12 mouse cellular contexts compared by ENCODE assay signal in the genomic region with DNA sequence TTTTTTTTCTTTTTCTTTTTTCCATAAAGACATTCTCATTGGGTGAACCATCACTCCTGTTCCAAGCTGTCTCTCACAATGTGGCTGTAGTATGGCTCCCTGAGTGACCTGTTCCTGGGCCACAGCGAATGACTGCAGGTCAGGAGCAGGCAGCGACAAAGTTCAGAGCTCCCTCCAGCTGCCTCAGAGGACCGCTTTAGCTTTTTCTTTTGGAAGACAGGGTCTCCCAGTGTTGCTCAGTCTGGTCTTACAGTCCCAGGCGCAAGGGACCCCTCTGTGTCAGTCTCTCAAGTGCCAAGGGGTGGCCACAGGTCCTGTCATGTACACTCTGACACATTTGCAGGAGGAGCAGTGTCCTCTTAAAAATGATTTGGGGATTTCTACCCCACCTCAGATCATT. TPM values are rescaled to one million over a fixed set of nuclear protein-coding genes. Genes with fewer than 3 reads are reported as not detected.
A peak's percentile ranks its signal among the peaks of the same experiment; 100 is the strongest.
DNase-seq lines count a peak whose midpoint lies in the region; ATAC-seq lines count a peak whose summit lies in the region.
"Had no signal": no experiment of that assay in that cellular context is flagged by ENCODE, and none has a peak within 500 bp of the region (broad histone marks: within the 10 kb centered on the region; RNA-seq: fewer than 3 reads in every experiment).

No protein-coding gene starts in this region.

- peaks cover 23% of the 10 kb centered on the region for H3K36me3 ChIP-seq in heart, embryonic 13.5 days
- peaks cover 47% of the 10 kb centered on the region for H3K36me3 ChIP-seq in megakaryocyte, embryonic 14.5 days (replicated peaks; ENCODE audit: low read length)
- peaks cover 22% of the 10 kb centered on the region for H3K36me3 ChIP-seq in limb, embryonic 10.5 days
- no peaks in the 10 kb centered on the region for H3K36me3 ChIP-seq in stomach, embryonic 15.5 days
- H3K36me3 ChIP-seq: forebrain, embryonic 12.5 days had no signal

- no peaks in the 10 kb centered on the region for H3K9me3 ChIP-seq in heart, embryonic 13.5 days
- H3K9me3 ChIP-seq in megakaryocyte, embryonic 14.5 days: no peaks in the 10 kb centered on the region
- no peaks in the 10 kb centered on the region for H3K9me3 ChIP-seq in limb, embryonic 10.5 days (replicated peaks)
- H3K9me3 ChIP-seq in stomach, embryonic 15.5 days: no peaks in the 10 kb centered on the region
- H3K9me3 ChIP-seq: forebrain, embryonic 12.5 days had no signal

- DNase-seq in heart, postnatal 4 days: no peak
- no peak for DNase-seq in limb, embryonic 10.5 days (ENCODE audit: low spot score)
- DNase-seq in cerebellum, postnatal 36 days: no peak
- DNase-seq: cerebellum, adult 18-20 months had no signal

- H3K4me3 ChIP-seq in heart, embryonic 13.5 days: no peak overlapping the region
- H3K4me3 ChIP-seq in megakaryocyte, embryonic 14.5 days (replicated peaks): peak overlapping the region; percentile 35
- H3K4me3 ChIP-seq in limb, embryonic 10.5 days: no peak overlapping the region
- H3K4me3 ChIP-seq in stomach, embryonic 15.5 days (replicated peaks): no peak overlapping the region
- H3K4me3 ChIP-seq: forebrain, embryonic 12.5 days had no signal

- WGBS in heart, embryonic 13.5 days: 73% methylated on average over 4 of the region's 4 CpGs
- 72% methylated on average over 4 of the region's 4 CpGs for WGBS in limb, embryonic 10.5 days
- 89% methylated on average over 4 of the region's 4 CpGs for WGBS in stomach, embryonic 15.5 days

- H3K27ac ChIP-seq in heart, embryonic 13.5 days (replicated peaks): peak overlapping the region; percentile 86
- peak overlapping the region; percentile 86 for H3K27ac ChIP-seq in limb, embryonic 10.5 days
- H3K27ac ChIP-seq in stomach, embryonic 15.5 days: peak overlapping the region; percentile 79
- H3K27ac ChIP-seq: forebrain, embryonic 12.5 days had no signal

- H3K27me3 ChIP-seq in heart, embryonic 13.5 days (replicated peaks): no peaks in the 10 kb centered on the region
- no peaks in the 10 kb centered on the region for H3K27me3 ChIP-seq in megakaryocyte, embryonic 14.5 days (replicated peaks)
- H3K27me3 ChIP-seq in limb, embryonic 10.5 days (ENCODE audit: low read depth, poor library complexity, severe bottlenecking): no peaks in the 10 kb centered on the region
- no peaks in the 10 kb centered on the region for H3K27me3 ChIP-seq in stomach, embryonic 15.5 days (replicated peaks)
- H3K27me3 ChIP-seq: forebrain, embryonic 12.5 days had no signal

- ATAC-seq in heart, embryonic 13.5 days (ENCODE audit: extremely low read depth, insufficient number of reproducible peaks, low FRiP score, low TSS enrichment): no peak
- ATAC-seq in megakaryocyte, adult 5-6 weeks (ENCODE audit: poor library complexity, severe bottlenecking): no peak
- no peak for ATAC-seq in stomach, embryonic 15.5 days (ENCODE audit: insufficient read depth, low FRiP score, low read depth)
- no peak for ATAC-seq in inflammation-experienced regulatory T-cells, adult 6 months

- peaks cover 72% of the 10 kb centered on the region for H3K4me1 ChIP-seq in heart, embryonic 13.5 days
- H3K4me1 ChIP-seq in megakaryocyte, embryonic 14.5 days: peaks cover 83% of the 10 kb centered on the region
- H3K4me1 ChIP-seq in limb, embryonic 10.5 days: peaks cover 73% of the 10 kb centered on the region
- H3K4me1 ChIP-seq in stomach, embryonic 15.5 days: peaks cover 57% of the 10 kb centered on the region

- peak overlapping the region; percentile 22 for H3K4me2 ChIP-seq in heart, embryonic 13.5 days
- 0 out of 2 replicates have a peak overlapping the region, but pooled peaks have one; percentile 1 for H3K4me2 ChIP-seq in stomach, embryonic 15.5 days
- H3K4me2 ChIP-seq: forebrain, embryonic 12.5 days had no signal

- peak overlapping the region; percentile 54; the same call in 1 of the 2 replicates for H3K9ac ChIP-seq in heart, embryonic 13.5 days
- no peak overlapping the region for H3K9ac ChIP-seq in stomach, embryonic 15.5 days
- H3K9ac ChIP-seq: forebrain, embryonic 12.5 days had no signal

RNA-seq across cellular contexts. Expression of gene Pxn, which starts 16.1 kb away (rescaled TPM):
- polyA plus RNA-seq in heart, embryonic 13.5 days (2015; fragmentation: Nextera tagmentation; extraction: Ambion mirVana): 29.7 and 31.7 TPM in 2 replicates
- 10 to 100 TPM; 62.9 to 66.0 TPM for total RNA-seq in heart, postnatal 4 days (2021)
- 63.1 and 67.7 TPM in 2 replicates for polyA plus RNA-seq in megakaryocyte, embryonic 14.5 days (2012; ENCODE audit: insufficient read depth, low replicate concordance)
- 81.3 and 93.8 TPM in 2 replicates for total RNA-seq in megakaryocyte, adult 5-6 weeks (2015)
- total RNA-seq in megakaryocyte, adult 5-6 weeks (2017): 151 and 199 TPM in 2 replicates
- 36.8 and 45.3 TPM in 2 replicates for polyA plus RNA-seq in limb, embryonic 10.5 days (2016; fragmentation: Nextera tagmentation; extraction: Ambion mirVana)
- 37.0 and 43.0 TPM in 2 replicates for polyA plus RNA-seq in stomach, embryonic 15.5 days (2015; fragmentation: Nextera tagmentation; extraction: Ambion mirVana)
- 10 to 100 TPM; 13.7 to 22.1 (median 16.7) TPM for polyA plus RNA-seq in inflammation-experienced regulatory T-cells, adult 6 months (2017; shearing (Covaris generic))

RNA-seq across cellular contexts. Expression of gene Rplp0, which starts 36.7 kb away (rescaled TPM):
- 1,009 and 1,125 TPM in 2 replicates for polyA plus RNA-seq in heart, embryonic 13.5 days (2015; fragmentation: Nextera tagmentation; extraction: Ambion mirVana)
- 100 to 1,000 TPM; 852 to 919 TPM for total RNA-seq in heart, postnatal 4 days (2021)
- polyA plus RNA-seq in megakaryocyte, embryonic 14.5 days (2012; ENCODE audit: insufficient read depth, low replicate concordance): 975 and 2,538 TPM in 2 replicates
- total RNA-seq in megakaryocyte, adult 5-6 weeks (2015): 1,875 and 2,228 TPM in 2 replicates
- total RNA-seq in megakaryocyte, adult 5-6 weeks (2017): 1,202 and 1,250 TPM in 2 replicates
- polyA plus RNA-seq in limb, embryonic 10.5 days (2016; fragmentation: Nextera tagmentation; extraction: Ambion mirVana): 1,442 and 1,757 TPM in 2 replicates
- 1,425 and 1,562 TPM in 2 replicates for polyA plus RNA-seq in stomach, embryonic 15.5 days (2015; fragmentation: Nextera tagmentation; extraction: Ambion mirVana)
- polyA plus RNA-seq in inflammation-experienced regulatory T-cells, adult 6 months (2017; shearing (Covaris generic)): 1,000 to 10,000 TPM; 3,093 to 3,894 (median 3,885) TPM

RNA-seq across cellular contexts. Expression of gene Sirt4, which starts 38.0 kb away (rescaled TPM):
- 18.9 and 19.8 TPM in 2 replicates for polyA plus RNA-seq in heart, embryonic 13.5 days (2015; fragmentation: Nextera tagmentation; extraction: Ambion mirVana)
- total RNA-seq in heart, postnatal 4 days (2021): 10 to 100 TPM; 10.5 to 12.7 TPM
- 3.1 TPM in 1 of 2 replicates, not detected in the other for polyA plus RNA-seq in megakaryocyte, embryonic 14.5 days (2012; ENCODE audit: insufficient read depth, low replicate concordance)
- 3.6 and 5.4 TPM in 2 replicates for total RNA-seq in megakaryocyte, adult 5-6 weeks (2015)
- total RNA-seq in megakaryocyte, adult 5-6 weeks (2017): 2.0 and 3.3 TPM in 2 replicates
- polyA plus RNA-seq in limb, embryonic 10.5 days (2016; fragmentation: Nextera tagmentation; extraction: Ambion mirVana): 16.0 and 18.5 TPM in 2 replicates
- polyA plus RNA-seq in stomach, embryonic 15.5 days (2015; fragmentation: Nextera tagmentation; extraction: Ambion mirVana): 21.7 and 26.6 TPM in 2 replicates
- 10 to 100 TPM; 12.0 to 18.5 (median 14.8) TPM for polyA plus RNA-seq in inflammation-experienced regulatory T-cells, adult 6 months (2017; shearing (Covaris generic))

RNA-seq across cellular contexts. Expression of gene Gcn1l1, which starts 42.5 kb away (rescaled TPM):
- polyA plus RNA-seq in heart, embryonic 13.5 days (2015; fragmentation: Nextera tagmentation; extraction: Ambion mirVana): 24.6 and 26.7 TPM in 2 replicates
- total RNA-seq in heart, postnatal 4 days (2021): 10 to 100 TPM; 52.7 to 56.7 TPM
- 25.1 and 30.4 TPM in 2 replicates for polyA plus RNA-seq in megakaryocyte, embryonic 14.5 days (2012; ENCODE audit: insufficient read depth, low replicate concordance)
- total RNA-seq in megakaryocyte, adult 5-6 weeks (2015): 9.0 and 9.2 TPM in 2 replicates
- 13.2 and 13.4 TPM in 2 replicates for total RNA-seq in megakaryocyte, adult 5-6 weeks (2017)
- polyA plus RNA-seq in limb, embryonic 10.5 days (2016; fragmentation: Nextera tagmentation; extraction: Ambion mirVana): 63.3 and 63.8 TPM in 2 replicates
- 34.9 and 36.4 TPM in 2 replicates for polyA plus RNA-seq in stomach, embryonic 15.5 days (2015; fragmentation: Nextera tagmentation; extraction: Ambion mirVana)
- polyA plus RNA-seq in inflammation-experienced regulatory T-cells, adult 6 months (2017; shearing (Covaris generic)): 10 to 100 TPM; 24.7 to 36.4 (median 28.6) TPM

RNA-seq across cellular contexts. Expression of gene Pla2g1b, which starts 56.5 kb away (rescaled TPM):
- polyA plus RNA-seq in heart, embryonic 13.5 days (2015; fragmentation: Nextera tagmentation; extraction: Ambion mirVana): 0.88 and 1.1 TPM in 2 replicates
- total RNA-seq in heart, postnatal 4 days (2021): not detected
- polyA plus RNA-seq in megakaryocyte, embryonic 14.5 days (2012; ENCODE audit: insufficient read depth, low replicate concordance): not detected in 2 replicates
- total RNA-seq in megakaryocyte, adult 5-6 weeks (2015): not detected in 2 replicates
- not detected in 2 replicates for total RNA-seq in megakaryocyte, adult 5-6 weeks (2017)
- not detected in 2 replicates for polyA plus RNA-seq in limb, embryonic 10.5 days (2016; fragmentation: Nextera tagmentation; extraction: Ambion mirVana)
- polyA plus RNA-seq in stomach, embryonic 15.5 days (2015; fragmentation: Nextera tagmentation; extraction: Ambion mirVana): 12.0 and 15.4 TPM in 2 replicates
- polyA plus RNA-seq in inflammation-experienced regulatory T-cells, adult 6 months (2017; shearing (Covaris generic)): not detected
- total RNA-seq: hematopoietic stem cell, adult 5-6 weeks; left cerebral cortex, postnatal 36 days had no signal
- polyA plus RNA-seq: forebrain, embryonic 12.5 days had no signal
